Mouse (Mus musculus) layer of hippocampus, adult 9-10 months (tissue): ENCODE results near the gene Timd2.
"Not testable (repeated sequence)": the region's sequence is repeated elsewhere in the genome, so short reads cannot be mapped to it uniquely, and the experiment has no call there.

Experiments used
- DNase-seq: peaks from one replicate; pipeline ENCODE4 v3.0.0; 2022; ENCODE audit warnings: low spot score

Timd2 gene

DNA sequence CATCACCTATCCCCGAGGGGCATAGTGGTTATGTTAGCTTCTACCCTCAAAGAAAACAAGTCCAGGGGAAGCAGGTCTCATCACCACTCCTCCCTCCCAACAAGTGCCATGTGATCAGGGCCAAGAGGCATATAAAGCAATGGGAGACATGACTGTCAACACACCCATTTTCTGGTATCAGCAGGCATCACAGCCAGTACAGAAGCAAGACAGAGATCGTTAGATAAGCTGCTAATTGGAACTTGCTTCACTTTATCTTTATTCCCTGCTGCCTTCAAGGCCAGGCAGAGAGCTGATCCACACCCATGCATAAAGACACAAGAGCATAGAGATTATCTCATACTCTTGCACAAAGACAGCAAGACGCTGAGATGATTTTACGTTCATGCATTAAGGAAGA is 43.6 kb downstream of the Timd2 start:
- no peak for DNase-seq

DNA sequence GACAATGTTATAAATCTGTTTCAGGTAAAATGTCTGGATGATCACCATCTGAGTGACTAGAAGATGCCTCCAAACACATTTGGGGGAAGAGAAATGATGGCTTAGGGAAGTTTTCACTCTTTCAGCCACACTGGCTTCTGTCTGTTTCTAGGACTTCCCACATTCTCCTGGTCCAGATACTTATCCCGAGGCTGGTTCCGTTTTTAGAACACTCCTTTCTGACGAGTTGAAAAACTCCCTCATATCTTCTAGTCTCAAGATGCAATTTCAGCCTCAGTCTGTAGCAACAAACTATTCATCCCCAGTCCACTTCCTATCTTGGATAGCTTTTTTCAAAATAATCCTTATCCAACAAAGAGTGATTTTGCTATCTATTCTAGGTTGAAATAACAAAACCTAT is 54.4 kb downstream of the Timd2 start:
- no peak for DNase-seq

DNA sequence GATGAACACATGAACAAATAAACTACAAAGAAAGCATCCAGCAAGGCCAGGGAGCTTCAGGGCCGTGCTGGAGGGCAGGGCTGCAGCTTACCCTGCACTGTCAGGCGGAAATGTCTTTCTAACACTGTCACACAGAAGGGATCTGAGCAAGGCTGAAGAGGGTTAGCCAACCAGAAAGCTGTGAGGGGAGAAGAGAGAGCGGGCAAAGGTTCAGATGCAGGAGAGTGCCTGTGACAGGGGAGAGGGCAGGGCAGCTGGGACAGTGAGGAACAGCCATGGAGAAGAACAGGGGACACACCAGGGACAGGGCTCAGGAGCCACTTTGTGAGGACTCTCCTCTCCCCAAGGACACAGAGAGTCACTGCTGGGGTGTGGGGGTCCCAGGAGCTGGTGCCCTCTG is 57.2 kb downstream of the Timd2 start:
- not testable (repeated sequence) for DNase-seq

GRCm38 (mm10) chr11:46644824-46645223 is 62.0 kb downstream of the Timd2 start:
- DNase-seq = no peak

GRCm38 (mm10) chr11:46636568-46636967 is 70.3 kb downstream of the Timd2 start:
- no peak for DNase-seq

- not testable (repeated sequence) for DNase-seq
Observed at GRCm38 (mm10) chr11:46635516-46635915, 71.3 kb downstream of the Timd2 start.

- no peak for DNase-seq
Observed at GRCm38 (mm10) chr11:46631635-46632034, 75.2 kb downstream of the Timd2 start.

- DNase-seq = no peak
Observed at GRCm38 (mm10) chr11:46629211-46629795, 77.6 kb downstream of the Timd2 start, which contains the start of gene Dppa1. Dppa1 (minus strand) TSS chr11:46629261.

DNA sequence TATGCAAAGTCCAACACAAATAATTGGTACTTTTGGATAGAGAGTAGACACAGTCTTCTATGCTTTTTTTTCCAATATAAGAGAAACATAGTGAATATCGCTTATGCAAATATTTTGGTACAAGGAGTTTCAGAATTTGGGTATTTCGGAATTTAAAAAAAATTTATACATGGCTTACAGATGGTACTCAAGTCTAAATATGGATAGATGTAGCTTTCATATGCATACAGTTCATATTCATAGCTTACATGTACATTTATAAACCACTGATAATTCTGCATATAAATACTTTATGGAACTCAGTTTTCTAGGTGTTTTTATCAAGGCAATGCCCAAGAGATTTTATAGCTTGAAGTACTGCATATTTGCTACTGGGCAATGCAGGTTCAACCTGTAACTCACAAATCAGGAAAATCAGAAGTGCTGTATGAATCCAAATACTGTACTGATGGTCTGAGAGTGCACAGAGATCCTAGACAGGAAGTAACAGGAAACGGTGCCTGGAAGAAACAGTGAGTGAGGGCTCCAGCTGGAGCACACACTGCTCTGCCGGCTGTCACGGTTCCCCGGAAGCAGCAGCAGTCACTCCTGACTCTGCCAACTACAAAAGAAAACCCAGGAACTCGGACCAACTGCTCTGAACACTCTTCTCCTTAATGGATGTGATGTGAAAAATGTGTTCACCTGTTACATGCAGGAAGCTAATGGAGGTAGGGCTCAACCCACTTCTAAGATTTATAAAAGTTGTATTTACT is 86.3 kb downstream of the Timd2 start:
- DNase-seq = no peak

- DNase-seq = no peak
Observed at GRCm38 (mm10) chr11:46619929-46620328, 86.9 kb downstream of the Timd2 start.
